Mouse (Mus musculus): ENCODE measurements at regions not wholly inside any gene's neighbourhood (a gene's known extent, or its start where the extent isn't known, plus 50 kb on each side); places are given as distances from the start of the nearest gene placed in this dataset.

GRCm38 (mm10) chr8:34355059-34355458, 243.5 kb upstream of the Gm10131 start:
- TF ChIP-seq CTCF (IDR thresholded peaks at IDR 0.05; ENCODE audit: borderline replicate concordance, extremely low read depth, insufficient read depth, insufficient read length) (no peak), POLR2A (IDR thresholded peaks at IDR 0.05; ENCODE audit: borderline replicate concordance, extremely low read depth, insufficient read depth, insufficient read length, poor library complexity, severe bottlenecking) (no peak)

All from brain, embryonic 14.5 days (tissue).